Mouse (Mus musculus): ENCODE measurements at regions not wholly inside any gene's neighbourhood (a gene's known extent, or its start where the extent isn't known, plus 50 kb on each side); places are given as distances from the start of the nearest gene placed in this dataset.
A peak's percentile ranks its signal among the peaks of the same experiment; 100 is the strongest.

DNA sequence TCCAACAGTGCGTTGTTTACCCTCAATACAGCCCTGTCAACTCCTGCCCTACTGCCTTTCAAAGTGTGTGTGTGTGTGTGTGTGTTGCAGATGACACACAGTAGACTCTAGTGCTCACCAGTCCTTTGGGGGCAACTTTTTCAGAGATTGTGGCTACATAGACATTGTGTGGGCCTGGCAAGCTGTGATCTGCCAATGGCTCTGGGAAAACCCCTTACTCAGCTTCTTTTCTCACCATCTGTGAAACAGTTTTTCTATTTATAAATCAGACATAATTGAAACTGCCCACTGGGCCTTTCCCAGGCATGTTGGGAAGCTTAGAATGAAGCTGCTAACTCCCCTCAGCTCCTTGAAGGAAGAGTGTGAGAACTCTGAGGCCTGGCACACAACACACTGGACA lies 369.7 kb upstream of the Fam92a start:
- ATAC-seq = no peak
- no peak for DNase-seq (ENCODE audit: low spot score)
- TF ChIP-seq CTCF (IDR thresholded peaks at IDR 0.05; ENCODE audit: low read depth) = no peak
- Histone ChIP-seq H3K9ac (replicated peaks; ENCODE audit: low read length) (no peak overlapping the region), H3K4me2 (ENCODE audit: low read depth, low read length) (no peak overlapping the region), H3K27me3 (ENCODE audit: insufficient read depth, low read length) (no peaks in the 10 kb centered on the region), H3K27ac (no peak overlapping the region), H3K36me3 (ENCODE audit: insufficient read depth, low read length) (no peaks in the 10 kb centered on the region), H3K9me3 (ENCODE audit: low read length) (no peaks in the 10 kb centered on the region), H3K4me1 (ENCODE audit: insufficient read depth, low read length) (no peaks in the 10 kb centered on the region), H3K4me3 (ENCODE audit: low read length) (no peak overlapping the region)
- WGBS = 75% methylated on average over 1 of the region's 1 CpGs

DNA sequence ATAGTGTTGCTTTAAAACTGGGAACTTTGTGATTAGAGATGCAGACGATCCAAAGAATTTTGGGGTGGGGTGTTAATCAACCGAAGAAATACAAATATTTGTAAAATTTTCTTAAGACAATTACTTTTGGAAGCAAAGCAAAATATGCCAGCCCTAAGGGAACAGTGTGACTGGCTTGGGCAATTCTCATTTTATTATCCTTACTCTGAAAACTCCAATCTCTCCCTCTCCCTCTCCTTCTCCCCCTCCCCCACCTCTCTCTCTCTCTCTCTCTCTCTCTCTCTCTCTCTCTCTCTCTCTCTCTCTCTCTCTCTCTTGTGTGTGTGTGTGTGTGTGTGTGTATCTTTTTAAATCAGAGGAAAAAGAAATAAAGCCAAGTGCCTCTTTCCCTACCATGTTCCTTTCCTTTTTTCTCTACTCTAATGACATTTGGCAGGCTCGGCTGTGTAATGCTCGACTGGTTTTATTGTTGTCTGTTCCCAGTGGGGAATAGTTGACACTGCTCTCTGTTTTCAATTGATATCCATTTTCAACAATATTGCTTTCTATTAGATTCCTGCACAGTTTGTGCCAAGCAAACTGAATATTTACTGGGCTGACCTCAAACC lies 367.5 kb upstream of the Fam92a start:
- ATAC-seq = peak; percentile 39; the same call in 1 of the 2 replicates
- 15% methylated on average over 4 of the region's 4 CpGs for WGBS

DNA sequence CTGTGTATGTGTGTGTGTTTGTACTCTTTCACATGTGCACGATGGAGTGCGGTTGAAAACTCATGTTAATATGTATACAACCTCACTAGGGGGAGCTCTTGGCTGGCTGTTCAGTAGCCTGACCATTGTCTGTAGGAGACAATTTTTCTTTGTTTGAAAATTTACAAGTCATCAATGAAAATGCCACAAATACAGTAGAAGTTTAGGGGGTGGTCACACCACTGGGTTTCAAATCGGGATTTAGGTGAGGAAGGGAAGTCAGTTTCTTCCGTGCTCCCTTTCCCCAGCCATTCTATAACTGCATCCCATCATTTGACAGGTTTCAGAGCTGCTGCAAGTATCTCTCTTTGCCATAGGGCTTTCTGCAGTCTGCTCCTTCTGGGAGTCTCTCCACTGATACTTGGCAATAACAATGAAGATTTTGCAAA lies 366.9 kb upstream of the Fam92a start:
- Histone ChIP-seq H3K36me3 (ENCODE audit: insufficient read depth, low read length) (no peaks in the 10 kb centered on the region), H3K4me1 (ENCODE audit: insufficient read depth, low read length) (no peaks in the 10 kb centered on the region), H3K9ac (replicated peaks; ENCODE audit: low read length) (no peak overlapping the region; the same call in 1 of the 2 replicates), H3K4me3 (ENCODE audit: low read length) (peak overlapping the region; percentile 17; the same call in 1 of the 2 replicates), H3K27me3 (ENCODE audit: insufficient read depth, low read length) (no peaks in the 10 kb centered on the region), H3K4me2 (ENCODE audit: low read depth, low read length) (peak overlapping the region; percentile 55), H3K9me3 (ENCODE audit: low read length) (no peaks in the 10 kb centered on the region), H3K27ac (peak overlapping the region; percentile 57; the same call in 1 of the 2 replicates)
- TF ChIP-seq CTCF (IDR thresholded peaks at IDR 0.05; ENCODE audit: low read depth) = peak; percentile 83
- peak; percentile 93 for DNase-seq (ENCODE audit: low spot score)
- ATAC-seq = peak; percentile 86
- 2% methylated on average over 4 of the region's 4 CpGs for WGBS

More for the DNA sequence above, 367.5 kb upstream of the Fam92a start:
- H3K9me3 ChIP-seq (ENCODE audit: low read length) = no peaks in the 10 kb centered on the region
- H3K9ac ChIP-seq (replicated peaks; ENCODE audit: low read length) = no peak overlapping the region; the same call in 1 of the 2 replicates
- peak; percentile 71 for DNase-seq (ENCODE audit: low spot score)
- no peaks in the 10 kb centered on the region for H3K27me3 ChIP-seq (ENCODE audit: insufficient read depth, low read length)
- peak overlapping the region; percentile 55 for H3K4me2 ChIP-seq (ENCODE audit: low read depth, low read length)
- H3K36me3 ChIP-seq (ENCODE audit: insufficient read depth, low read length) = no peaks in the 10 kb centered on the region
- H3K27ac ChIP-seq = peak overlapping the region; percentile 57; the same call in 1 of the 2 replicates
- 0 out of 2 replicates have a peak, but pooled peaks have one; percentile 14 for TF ChIP-seq CTCF (IDR thresholded peaks at IDR 0.05; ENCODE audit: low read depth)
- H3K4me3 ChIP-seq (ENCODE audit: low read length) = peak overlapping the region; percentile 17; the same call in 1 of the 2 replicates
- no peaks in the 10 kb centered on the region for H3K4me1 ChIP-seq (ENCODE audit: insufficient read depth, low read length)

GRCm38 (mm10) chr4:12538043-12538442 lies 366.2 kb upstream of the Fam92a start:
- no peak for ATAC-seq

GRCm38 (mm10) chr4:12534151-12534550 lies 362.3 kb upstream of the Fam92a start:
- no peaks in the 10 kb centered on the region for H3K4me1 ChIP-seq (ENCODE audit: insufficient read depth, low read length)
- 17% methylated on average over 2 of the region's 2 CpGs for WGBS
- no peak overlapping the region for H3K4me2 ChIP-seq (ENCODE audit: low read depth, low read length)
- TF ChIP-seq CTCF (IDR thresholded peaks at IDR 0.05; ENCODE audit: low read depth) = no peak
- no peak overlapping the region for H3K4me3 ChIP-seq (ENCODE audit: low read length)
- H3K27ac ChIP-seq = no peak overlapping the region
- no peaks in the 10 kb centered on the region for H3K27me3 ChIP-seq (ENCODE audit: insufficient read depth, low read length)
- H3K36me3 ChIP-seq (ENCODE audit: insufficient read depth, low read length) = no peaks in the 10 kb centered on the region
- H3K9ac ChIP-seq (replicated peaks; ENCODE audit: low read length) = no peak overlapping the region
- H3K9me3 ChIP-seq (ENCODE audit: low read length) = no peaks in the 10 kb centered on the region
- ATAC-seq (no peak), DNase-seq (ENCODE audit: low spot score) (no peak)

More at GRCm38 (mm10) chr4:12538043-12538442, 366.2 kb upstream of the Fam92a start:
- Histone ChIP-seq H3K36me3 (ENCODE audit: insufficient read depth, low read length) (no peaks in the 10 kb centered on the region), H3K9ac (replicated peaks; ENCODE audit: low read length) (no peak overlapping the region), H3K9me3 (ENCODE audit: low read length) (no peaks in the 10 kb centered on the region), H3K4me2 (ENCODE audit: low read depth, low read length) (no peak overlapping the region), H3K4me3 (ENCODE audit: low read length) (no peak overlapping the region), H3K27ac (no peak overlapping the region), H3K4me1 (ENCODE audit: insufficient read depth, low read length) (no peaks in the 10 kb centered on the region), H3K27me3 (ENCODE audit: insufficient read depth, low read length) (no peaks in the 10 kb centered on the region)
- no peak for DNase-seq (ENCODE audit: low spot score)
- 60% methylated on average over 5 of the region's 5 CpGs for WGBS
- TF ChIP-seq CTCF (IDR thresholded peaks at IDR 0.05; ENCODE audit: low read depth) = no peak

DNA sequence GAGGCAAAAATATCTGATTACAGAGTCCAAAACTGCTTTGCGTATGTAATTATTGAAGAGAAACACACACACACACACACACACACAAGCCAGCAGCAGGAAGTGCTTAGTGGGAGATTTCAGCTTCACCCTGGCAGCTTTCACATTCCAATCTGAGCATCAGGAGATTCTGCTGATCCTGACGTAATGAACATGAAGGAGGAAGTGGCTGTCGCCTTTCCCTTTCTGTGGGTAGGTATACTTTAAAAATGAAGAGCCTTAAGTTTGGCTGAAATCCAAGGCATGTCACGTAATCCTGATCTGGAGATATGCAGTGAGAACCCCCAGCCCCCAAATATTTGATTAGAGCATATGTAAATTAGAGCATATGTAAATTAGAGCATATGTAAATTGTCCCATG lies 361.1 kb upstream of the Fam92a start:
- TF ChIP-seq CTCF (IDR thresholded peaks at IDR 0.05; ENCODE audit: low read depth) = no peak
- Histone ChIP-seq H3K27me3 (ENCODE audit: insufficient read depth, low read length) (no peaks in the 10 kb centered on the region), H3K27ac (no peak overlapping the region), H3K9ac (replicated peaks; ENCODE audit: low read length) (no peak overlapping the region), H3K9me3 (ENCODE audit: low read length) (no peaks in the 10 kb centered on the region), H3K36me3 (ENCODE audit: insufficient read depth, low read length) (no peaks in the 10 kb centered on the region), H3K4me1 (ENCODE audit: insufficient read depth, low read length) (no peaks in the 10 kb centered on the region), H3K4me3 (ENCODE audit: low read length) (no peak overlapping the region), H3K4me2 (ENCODE audit: low read depth, low read length) (no peak overlapping the region)
- WGBS = 58% methylated on average over 4 of the region's 4 CpGs
- ATAC-seq = no peak
- no peak for DNase-seq (ENCODE audit: low spot score)

GRCm38 (mm10) chr4:12522358-12522757 lies 350.5 kb upstream of the Fam92a start:
- 42% methylated on average over 7 of the region's 7 CpGs for WGBS
- DNase-seq (ENCODE audit: low spot score) = peak; percentile 19
- no peak overlapping the region for H3K4me2 ChIP-seq (ENCODE audit: low read depth, low read length)
- no peak for TF ChIP-seq CTCF (IDR thresholded peaks at IDR 0.05; ENCODE audit: low read depth)
- no peak overlapping the region for H3K4me3 ChIP-seq (ENCODE audit: low read length)
- H3K4me1 ChIP-seq (ENCODE audit: insufficient read depth, low read length) = peaks cover 2% of the 10 kb centered on the region; the same call in 1 of the 2 replicates
- ATAC-seq = peak; percentile 35; the same call in 1 of the 2 replicates
- H3K36me3 ChIP-seq (ENCODE audit: insufficient read depth, low read length) = no peaks in the 10 kb centered on the region
- H3K27me3 ChIP-seq (ENCODE audit: insufficient read depth, low read length) = no peaks in the 10 kb centered on the region
- no peaks in the 10 kb centered on the region for H3K9me3 ChIP-seq (ENCODE audit: low read length)
- H3K9ac ChIP-seq (replicated peaks; ENCODE audit: low read length) = no peak overlapping the region
- no peak overlapping the region for H3K27ac ChIP-seq
